ENCODE assay signal across 13 mouse cellular contexts in genomic region chr17:5021303-5022003, GRCm38 (mm10). TPM values are rescaled to one million over a fixed set of nuclear protein-coding genes. Genes with fewer than 3 reads are reported as not detected.
DNase-seq lines count a peak whose midpoint lies in the region; ATAC-seq and TF ChIP-seq lines count a peak whose summit lies in the region.
"Had no signal": no experiment of that assay in that cellular context is flagged by ENCODE, and none has a peak within 500 bp of the region (broad histone marks: within the 10 kb centered on the region; RNA-seq: fewer than 3 reads in every experiment).

No protein-coding gene starts in this region.

- no peak overlapping the region for H3K9ac ChIP-seq in heart, embryonic 11.5 days (ENCODE audit: low read depth, low read length)
- H3K9ac ChIP-seq in lung, embryonic 14.5 days, result 0 out of 2 replicates have a peak overlapping the region, but pooled peaks have one; percentile 0
- H3K9ac ChIP-seq in embryonic facial prominence, embryonic 15.5 days, result no peak overlapping the region
- H3K9ac ChIP-seq in limb, embryonic 13.5 days, result no peak overlapping the region
- H3K9ac ChIP-seq: forebrain, embryonic 15.5 days had no signal

- H3K4me1 ChIP-seq in heart, embryonic 11.5 days (ENCODE audit: control insufficient read depth, insufficient read depth, low read length), result peaks cover 12% of the 10 kb centered on the region; the same call in 1 of the 2 replicates
- H3K4me1 ChIP-seq in lung, embryonic 14.5 days (ENCODE audit: insufficient read depth), result peaks cover 18% of the 10 kb centered on the region; the same call in 1 of the 2 replicates
- H3K4me1 ChIP-seq in embryonic facial prominence, embryonic 15.5 days, result peaks cover 44% of the 10 kb centered on the region
- H3K4me1 ChIP-seq in limb, embryonic 13.5 days, result peaks cover 48% of the 10 kb centered on the region

- no peaks in the 10 kb centered on the region for H3K27me3 ChIP-seq in heart, embryonic 11.5 days (ENCODE audit: control insufficient read depth, insufficient read depth, low read length)
- H3K27me3 ChIP-seq in lung, embryonic 14.5 days (ENCODE audit: insufficient read depth, low read length), result no peaks in the 10 kb centered on the region
- no peaks in the 10 kb centered on the region for H3K27me3 ChIP-seq in embryonic facial prominence, embryonic 15.5 days
- H3K27me3 ChIP-seq in limb, embryonic 13.5 days, result no peaks in the 10 kb centered on the region
- H3K27me3 ChIP-seq: forebrain, embryonic 15.5 days had no signal

- no peaks in the 10 kb centered on the region for H3K36me3 ChIP-seq in heart, embryonic 11.5 days (ENCODE audit: control insufficient read depth, insufficient read depth, low read length)
- H3K36me3 ChIP-seq in lung, embryonic 14.5 days (ENCODE audit: insufficient read depth), result no peaks in the 10 kb centered on the region
- no peaks in the 10 kb centered on the region for H3K36me3 ChIP-seq in embryonic facial prominence, embryonic 15.5 days
- 0 out of 2 replicates have a peak, but pooled peaks cover 3% of the 10 kb centered on the region for H3K36me3 ChIP-seq in limb, embryonic 13.5 days
- H3K36me3 ChIP-seq: forebrain, embryonic 15.5 days had no signal

- no peak for TF ChIP-seq CTCF in lung, embryonic 14.5 days (IDR thresholded peaks at IDR 0.05; ENCODE audit: low read depth)

- no peak overlapping the region for H3K27ac ChIP-seq in heart, embryonic 11.5 days (ENCODE audit: low read depth, low read length)
- H3K27ac ChIP-seq in lung, embryonic 14.5 days (ENCODE audit: low read depth), result no peak overlapping the region
- H3K27ac ChIP-seq in embryonic facial prominence, embryonic 15.5 days (replicated peaks), result no peak overlapping the region
- no peak overlapping the region for H3K27ac ChIP-seq in limb, embryonic 13.5 days
- H3K27ac ChIP-seq: forebrain, embryonic 15.5 days; kidney, postnatal 0 days had no signal

- DNase-seq in heart, adult 9 months (ENCODE audit: low spot score in 2 of 2), result no peak
- peak; percentile 32 for DNase-seq in lung, embryonic 14.5 days
- DNase-seq in lung, postnatal 25 days (ENCODE audit: low spot score), result no peak
- DNase-seq in left cerebral cortex, postnatal 14 days (ENCODE audit: low spot score in 2 of 2), result no peak
- DNase-seq in yolk sac, embryonic 10.5 days (ENCODE audit: low spot score), result no peak
- DNase-seq: embryo, embryonic 11 days; heart, postnatal 10 days; lung, adult 2 months had no signal

- 25% methylated on average over 11 of the region's 11 CpGs for WGBS in heart, embryonic 11.5 days (ENCODE audit: insufficient replicate concordance)
- 18% methylated on average over 11 of the region's 11 CpGs for WGBS in lung, embryonic 14.5 days
- WGBS in embryonic facial prominence, embryonic 15.5 days, result 33% methylated on average over 11 of the region's 11 CpGs
- 19% methylated on average over 11 of the region's 11 CpGs for WGBS in limb, embryonic 13.5 days

- H3K4me3 ChIP-seq in heart, embryonic 11.5 days (ENCODE audit: low read depth, low read length), result no peak overlapping the region
- no peak overlapping the region for H3K4me3 ChIP-seq in lung, embryonic 14.5 days (ENCODE audit: low read depth, low read length)
- no peak overlapping the region for H3K4me3 ChIP-seq in embryonic facial prominence, embryonic 15.5 days (replicated peaks)
- H3K4me3 ChIP-seq in limb, embryonic 13.5 days, result no peak overlapping the region
- H3K4me3 ChIP-seq: forebrain, embryonic 15.5 days had no signal

- intact Hi-C loops in left cerebral cortex, postnatal 14 days (cut with DNase I), result no loop called here

- peak overlapping the region; percentile 29 for H3K4me2 ChIP-seq in heart, embryonic 11.5 days
- peak overlapping the region; percentile 35 for H3K4me2 ChIP-seq in lung, embryonic 14.5 days
- 0 out of 2 replicates have a peak overlapping the region, but pooled peaks have one; percentile 19 for H3K4me2 ChIP-seq in embryonic facial prominence, embryonic 15.5 days (replicated peaks)
- peak overlapping the region; percentile 37 for H3K4me2 ChIP-seq in limb, embryonic 13.5 days (replicated peaks)
- H3K4me2 ChIP-seq: forebrain, embryonic 15.5 days had no signal

- no peaks in the 10 kb centered on the region for H3K9me3 ChIP-seq in heart, embryonic 11.5 days (replicated peaks; ENCODE audit: control insufficient read depth, low read length)
- no peaks in the 10 kb centered on the region for H3K9me3 ChIP-seq in lung, embryonic 14.5 days (ENCODE audit: low read depth, low read length)
- no peaks in the 10 kb centered on the region for H3K9me3 ChIP-seq in embryonic facial prominence, embryonic 15.5 days (replicated peaks)
- H3K9me3 ChIP-seq in limb, embryonic 13.5 days, result no peaks in the 10 kb centered on the region
- H3K9me3 ChIP-seq: forebrain, embryonic 15.5 days had no signal

- no peak for ATAC-seq in heart, embryonic 11.5 days (replicated peaks; ENCODE audit: insufficient number of reproducible peaks, low FRiP score, low TSS enrichment)
- ATAC-seq in lung, embryonic 14.5 days (ENCODE audit: insufficient read depth), result peak; percentile 28; the same call in 1 of the 2 replicates
- ATAC-seq in embryonic facial prominence, embryonic 15.5 days (ENCODE audit: insufficient number of reproducible peaks, low FRiP score, low TSS enrichment, low read depth), result 0 out of 2 replicates have a peak, but pooled peaks have one; percentile 21
- ATAC-seq in limb, embryonic 13.5 days (ENCODE audit: low FRiP score, low read depth), result no peak
- ATAC-seq: forebrain, embryonic 15.5 days had no signal

RNA-seq across cellular contexts. Expression of gene Arid1b, which starts 27.3 kb away (rescaled TPM):
- polyA plus RNA-seq in heart, embryonic 11.5 days (2014; fragmentation: Nextera tagmentation; extraction: Ambion mirVana), result 7.4 and 8.2 TPM in 2 replicates
- polyA plus RNA-seq in lung, embryonic 14.5 days (2014; fragmentation: Nextera tagmentation; extraction: Ambion mirVana), result 17.3 and 17.4 TPM in 2 replicates
- 11.4 and 12.2 TPM in 2 replicates for polyA plus RNA-seq in embryonic facial prominence, embryonic 15.5 days (2015; fragmentation: Nextera tagmentation; extraction: Ambion mirVana)
- polyA plus RNA-seq in limb, embryonic 13.5 days (2015; fragmentation: Nextera tagmentation; extraction: Ambion mirVana), result 12.4 and 12.5 TPM in 2 replicates
- 10 to 100 TPM; 77.7 to 79.6 TPM for total RNA-seq in left cerebral cortex, postnatal 14 days (2021)

Comparison
In these comparisons a context has a peak if more than half of its experiments do, and no peak if none do; other contexts are left out.
1. ATAC-seq: peak in lung, embryonic 14.5 days (single experiment) and embryonic facial prominence, embryonic 15.5 days (single experiment); none in heart, embryonic 11.5 days (single experiment) and limb, embryonic 13.5 days (single experiment).
2. Peak in every context shown above with its lines, with median percentiles within 50 percentile points of each other: H3K4me2 ChIP-seq.